Mouse (Mus musculus) thymus, adult 18-20 months (tissue): ENCODE data around the gene Defa34.
"Not testable (repeated sequence)": the region's sequence is repeated elsewhere in the genome, so short reads cannot be mapped to it uniquely, and the experiment has no call there.

Source experiments
- DNase-seq, 2 experiments: peaks; one replicate each; pipeline ENCODE4 v3.0.0; 2022; ENCODE audit warnings: mixed read lengths in 2 of 2

The Defa34 gene

GRCm38 (mm10) chr8:21665497-21665896 is at the start of gene Defa34:
Gene Defa34 (plus strand): TSS chr8:21665797.
- DNase-seq, result not testable (repeated sequence)

DNA sequence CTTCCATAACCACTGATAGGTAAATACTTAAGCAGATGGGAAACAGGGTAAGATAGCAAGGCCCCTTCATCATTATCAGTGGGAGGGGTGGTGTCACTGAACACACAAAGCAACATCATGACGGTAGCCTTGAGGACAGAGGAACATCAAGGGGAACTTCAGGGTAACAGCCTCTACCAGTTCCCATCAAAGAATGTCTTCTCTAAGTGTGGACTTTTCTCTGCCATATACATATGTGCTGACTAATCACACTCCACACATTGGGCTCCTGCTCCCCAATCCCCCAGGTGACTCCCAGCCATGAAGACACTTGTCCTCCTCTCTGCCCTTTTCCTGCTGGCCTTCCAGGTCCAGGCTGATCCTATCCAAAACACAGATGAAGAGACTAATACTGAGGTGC is 47.7 kb upstream of the Defa34 start, which contains the start of gene Defa26:
Gene Defa26, plus strand, starts transcription at position 301 of the 400 bp plus-strand sequence.
- DNase-seq, result not testable (repeated sequence)

- not testable (repeated sequence) for DNase-seq
Observed at GRCm38 (mm10) chr8:21655480-21655879, 10.1 kb upstream of the Defa34 start, which contains the start of gene Defa17. Gene Defa17 (plus strand): TSS chr8:21655780.

DNA sequence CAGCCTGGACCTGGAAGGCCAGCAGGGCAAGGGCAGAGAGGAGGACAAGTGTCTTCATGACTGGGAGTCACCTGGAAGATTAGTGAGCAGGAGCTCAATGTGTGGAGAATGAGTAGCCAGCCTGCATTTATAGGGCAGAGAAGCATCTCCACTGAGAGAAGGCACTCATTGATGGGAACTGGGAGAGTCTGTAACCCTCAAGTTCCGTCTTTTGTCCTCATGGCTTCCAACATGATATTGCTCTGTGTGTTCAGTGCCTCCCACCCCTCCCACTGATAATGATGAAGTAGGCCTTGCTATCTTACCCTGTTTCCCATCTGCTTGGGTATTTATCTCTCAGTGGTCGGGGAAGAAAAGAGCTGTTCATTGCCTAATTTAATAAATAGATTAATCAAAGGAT is 37.9 kb downstream of the Defa34 start, which contains the start of gene AY761184:
Gene AY761184, minus strand, starts transcription at position 101 of the 400 bp plus-strand sequence.
- DNase-seq, result not testable (repeated sequence)
